Mouse (Mus musculus) forebrain, embryonic 13.5 days (tissue): ENCODE data around the gene Fosb. TPM values are rescaled to one million over a fixed set of nuclear protein-coding genes. Genes with fewer than 3 reads are reported as not detected.

Source experiments
- ATAC-seq: fragments of 200-750 bp; cut with Nextera tagmentation; 2 replicates; pipeline ENCODE4 v1.8.0; 2017
- H3K27ac ChIP-seq: fragments of 300-500 bp; sonication (generic); 2 replicates; pipeline ENCODE4 v1.5.1; 2015; ENCODE audit warnings: inconsistent platforms, mild to moderate bottlenecking, moderate library complexity
- H3K27me3 ChIP-seq: fragments of 300-500 bp; sonication (generic); 2 replicates; pipeline ENCODE4 v1.6.1; 2015; ENCODE audit warnings: mild to moderate bottlenecking, inconsistent platforms
- H3K36me3 ChIP-seq: fragments of 300-500 bp; sonication (generic); 2 replicates; pipeline ENCODE4 v1.6.1; 2015; ENCODE audit warnings: mild to moderate bottlenecking, inconsistent platforms; ENCODE audit not compliant: poor library complexity, severe bottlenecking
- H3K4me1 ChIP-seq: fragments of 300-500 bp; sonication (generic); 2 replicates; pipeline ENCODE4 v1.6.1; 2015; ENCODE audit warnings: inconsistent platforms
- H3K4me2 ChIP-seq: fragments of 300-500 bp; sonication (generic); 2 replicates; pipeline ENCODE4 v1.6.1; 2015; ENCODE audit warnings: inconsistent platforms, mild to moderate bottlenecking, moderate library complexity
- H3K4me3 ChIP-seq: fragments of 300-500 bp; sonication (generic); 2 replicates; pipeline ENCODE4 v1.5.1; 2015; ENCODE audit warnings: mild to moderate bottlenecking, inconsistent platforms
- H3K9ac ChIP-seq: fragments of 300-500 bp; sonication (generic); 2 replicates; pipeline ENCODE4 v1.6.1; 2015; ENCODE audit warnings: mild to moderate bottlenecking, inconsistent platforms
- H3K9me3 ChIP-seq: fragments of 300-500 bp; sonication (generic); replicated peaks from 2 replicates; pipeline ENCODE4 v1.6.1; 2016; ENCODE audit warnings: inconsistent platforms
- WGBS: fragments of 180-500 bp; shearing (Covaris S2); methylation state at CpG from one replicate; pipeline ENCODE4 v1.1.7; 2015; 5-methylcytosine and 5-hydroxymethylcytosine counted together
- polyA plus RNA-seq: library from polyadenylated mRNA; unstranded; fragments of >200 nt; fragmentation: Nextera tagmentation; extraction: Ambion mirVana; gene quantifications from 2 replicates; pipeline ENCODE4 v1.2.1, GENCODE M21; 2015

The Fosb gene
- polyA plus RNA-seq, 1 experiment from 2014 or later = 0.06 TPM

GRCm38 (mm10) chr7:19327128-19327527 is 17.3 kb upstream of the Fosb start:
- Histone ChIP-seq H3K27me3 (no peaks in the 10 kb centered on the region), H3K36me3 (no peaks in the 10 kb centered on the region), H3K4me3 (peak overlapping the region; percentile 45), H3K4me2 (peak overlapping the region; percentile 77), H3K9ac (peak overlapping the region; percentile 62), H3K27ac (peak overlapping the region; percentile 51; the same call in 1 of the 2 replicates), H3K4me1 (peaks cover 19% of the 10 kb centered on the region), H3K9me3 (no peaks in the 10 kb centered on the region)
- peak; percentile 77 for ATAC-seq
- WGBS = under 1% methylated on average over 22 of the region's 22 CpGs

- H3K4me1 ChIP-seq = peaks cover 19% of the 10 kb centered on the region
- peak overlapping the region; percentile 51 for H3K27ac ChIP-seq
- no peaks in the 10 kb centered on the region for H3K27me3 ChIP-seq
- H3K36me3 ChIP-seq = no peaks in the 10 kb centered on the region
- H3K4me2 ChIP-seq = peak overlapping the region; percentile 77
- peak overlapping the region; percentile 45 for H3K4me3 ChIP-seq
- H3K9ac ChIP-seq = peak overlapping the region; percentile 62
- ATAC-seq = peak; percentile 72
- H3K9me3 ChIP-seq = no peaks in the 10 kb centered on the region
- 1% methylated on average over 20 of the region's 20 CpGs for WGBS
Observed at GRCm38 (mm10) chr7:19326359-19326758, 16.5 kb upstream of the Fosb start.

- no peak for ATAC-seq
- Histone ChIP-seq H3K4me2 (0 out of 2 replicates have a peak overlapping the region, but pooled peaks have one; percentile 77), H3K9me3 (no peaks in the 10 kb centered on the region), H3K4me3 (no peak overlapping the region), H3K9ac (no peak overlapping the region), H3K4me1 (peaks cover 21% of the 10 kb centered on the region), H3K27me3 (no peaks in the 10 kb centered on the region), H3K36me3 (no peaks in the 10 kb centered on the region), H3K27ac (no peak overlapping the region)
- 72% methylated on average over 21 of the region's 21 CpGs for WGBS
Observed at GRCm38 (mm10) chr7:19325262-19326199, 15.7 kb upstream of the Fosb start.

GRCm38 (mm10) chr7:19324221-19324620 is 14.4 kb upstream of the Fosb start:
- H3K36me3 ChIP-seq = no peaks in the 10 kb centered on the region
- no peak overlapping the region for H3K27ac ChIP-seq
- H3K9me3 ChIP-seq = no peaks in the 10 kb centered on the region
- H3K4me3 ChIP-seq = no peak overlapping the region
- peaks cover 2% of the 10 kb centered on the region; the same call in 1 of the 2 replicates for H3K27me3 ChIP-seq
- 85% methylated on average over 11 of the region's 11 CpGs for WGBS
- peaks cover 31% of the 10 kb centered on the region for H3K4me1 ChIP-seq
- H3K4me2 ChIP-seq = no peak overlapping the region
- no peak for ATAC-seq
- H3K9ac ChIP-seq = no peak overlapping the region

GRCm38 (mm10) chr7:19322489-19322888 is 12.6 kb upstream of the Fosb start:
- Histone ChIP-seq H3K27ac (no peak overlapping the region), H3K9ac (no peak overlapping the region), H3K4me3 (no peak overlapping the region), H3K4me1 (peaks cover 29% of the 10 kb centered on the region), H3K9me3 (no peaks in the 10 kb centered on the region), H3K4me2 (no peak overlapping the region), H3K27me3 (peaks cover 15% of the 10 kb centered on the region), H3K36me3 (no peaks in the 10 kb centered on the region)
- 62% methylated on average over 9 of the region's 9 CpGs for WGBS
- ATAC-seq = no peak

- Histone ChIP-seq H3K4me1 (peaks cover 19% of the 10 kb centered on the region), H3K4me3 (no peak overlapping the region), H3K27ac (no peak overlapping the region), H3K27me3 (peaks cover 18% of the 10 kb centered on the region), H3K36me3 (no peaks in the 10 kb centered on the region), H3K9ac (no peak overlapping the region), H3K9me3 (no peaks in the 10 kb centered on the region), H3K4me2 (no peak overlapping the region)
- ATAC-seq = no peak
- 72% methylated on average over 5 of the region's 5 CpGs for WGBS
Observed at GRCm38 (mm10) chr7:19321464-19321863, 11.6 kb upstream of the Fosb start.

- Histone ChIP-seq H3K4me3 (peak overlapping the region; percentile 52; the same call in 1 of the 2 replicates), H3K27ac (peak overlapping the region; percentile 20; the same call in 1 of the 2 replicates), H3K27me3 (peaks cover 18% of the 10 kb centered on the region), H3K9ac (0 out of 2 replicates have a peak overlapping the region, but pooled peaks have one; percentile 53), H3K36me3 (no peaks in the 10 kb centered on the region), H3K4me2 (peak overlapping the region; percentile 83), H3K9me3 (no peaks in the 10 kb centered on the region), H3K4me1 (peaks cover 14% of the 10 kb centered on the region)
- ATAC-seq = no peak
- 51% methylated on average over 7 of the region's 7 CpGs for WGBS
Observed at GRCm38 (mm10) chr7:19320637-19321036, 10.8 kb upstream of the Fosb start.

GRCm38 (mm10) chr7:19319906-19320305 is 10.1 kb upstream of the Fosb start:
- ATAC-seq = peak; percentile 98
- no peaks in the 10 kb centered on the region for H3K36me3 ChIP-seq
- peaks cover 14% of the 10 kb centered on the region for H3K4me1 ChIP-seq
- no peak overlapping the region for H3K27ac ChIP-seq
- H3K9ac ChIP-seq = peak overlapping the region; percentile 58
- no peaks in the 10 kb centered on the region for H3K9me3 ChIP-seq
- peak overlapping the region; percentile 83 for H3K4me2 ChIP-seq
- under 1% methylated on average over 41 of the region's 41 CpGs for WGBS
- H3K4me3 ChIP-seq = peak overlapping the region; percentile 52
- peaks cover 18% of the 10 kb centered on the region for H3K27me3 ChIP-seq

GRCm38 (mm10) chr7:19319458-19319857 is 9.6 kb upstream of the Fosb start:
- Histone ChIP-seq H3K27me3 (peaks cover 18% of the 10 kb centered on the region), H3K4me3 (peak overlapping the region; percentile 52), H3K36me3 (no peaks in the 10 kb centered on the region), H3K9me3 (no peaks in the 10 kb centered on the region), H3K4me2 (peak overlapping the region; percentile 83), H3K9ac (peak overlapping the region; percentile 58), H3K27ac (no peak overlapping the region), H3K4me1 (peaks cover 14% of the 10 kb centered on the region)
- 15% methylated on average over 9 of the region's 9 CpGs for WGBS
- ATAC-seq = peak; percentile 67

- Histone ChIP-seq H3K27me3 (peaks cover 18% of the 10 kb centered on the region), H3K4me1 (peaks cover 14% of the 10 kb centered on the region), H3K9me3 (no peaks in the 10 kb centered on the region), H3K4me2 (no peak overlapping the region), H3K9ac (no peak overlapping the region), H3K27ac (no peak overlapping the region), H3K36me3 (no peaks in the 10 kb centered on the region), H3K4me3 (no peak overlapping the region)
- no peak for ATAC-seq
- 83% methylated on average over 7 of the region's 7 CpGs for WGBS
Observed at GRCm38 (mm10) chr7:19318676-19319075, 8.8 kb upstream of the Fosb start.

- no peak for ATAC-seq
- 74% methylated on average over 2 of the region's 2 CpGs for WGBS
- H3K9me3 ChIP-seq = no peaks in the 10 kb centered on the region
- H3K4me3 ChIP-seq = no peak overlapping the region
- peaks cover 14% of the 10 kb centered on the region for H3K4me1 ChIP-seq
- H3K4me2 ChIP-seq = no peak overlapping the region
- no peak overlapping the region for H3K9ac ChIP-seq
- no peak overlapping the region for H3K27ac ChIP-seq
- H3K36me3 ChIP-seq = no peaks in the 10 kb centered on the region
- H3K27me3 ChIP-seq = peaks cover 22% of the 10 kb centered on the region
Observed at GRCm38 (mm10) chr7:19318201-19318600, 8.3 kb upstream of the Fosb start.

GRCm38 (mm10) chr7:19316451-19317161 is 6.8 kb upstream of the Fosb start:
- Histone ChIP-seq H3K4me1 (peaks cover 14% of the 10 kb centered on the region), H3K9me3 (no peaks in the 10 kb centered on the region), H3K9ac (0 out of 2 replicates have a peak overlapping the region, but pooled peaks have one; percentile 28), H3K27ac (no peak overlapping the region), H3K27me3 (peaks cover 31% of the 10 kb centered on the region), H3K4me2 (no peak overlapping the region), H3K4me3 (no peak overlapping the region), H3K36me3 (no peaks in the 10 kb centered on the region)
- no peak for ATAC-seq
- WGBS = 44% methylated on average over 14 of the region's 14 CpGs
